Mouse (Mus musculus) subcutaneous adipose tissue, adult 2 months (tissue): Measurements from ENCODE around the gene Fscb. TPM values are rescaled to one million over a fixed set of nuclear protein-coding genes. Genes with fewer than 3 reads are reported as not detected.

ENCODE experiments used
- polyA plus RNA-seq: library from polyadenylated mRNA; depleted of rRNA; stranded (reverse); fragments of >200 nt; gene quantifications from 2 replicates; pipeline ENCODE4 v1.2.3, GENCODE M21; 2012; ENCODE audit warnings: low replicate concordance; rRNA removed

Fscb gene
- not detected in 2 replicates for polyA plus RNA-seq

GRCm38 (mm10) chr12:64474590-64474989 is at the start of gene Fscb:
Gene Fscb, minus strand, starts transcription at chr12:64474690.

